Mouse (Mus musculus): ENCODE results near the gene Smcr8.

GRCm38 (mm10) chr11:60761681-60762080 is 15.6 kb upstream of the Smcr8 start:
- TF ChIP-seq CTCF (IDR thresholded peaks at IDR 0.05; ENCODE audit: low read depth) (no peak), EP300 (IDR thresholded peaks at IDR 0.05; ENCODE audit: low read depth) (no peak)
